Mouse (Mus musculus): ENCODE data around the gene Ifi35. TPM values are rescaled to one million over a fixed set of nuclear protein-coding genes. Genes with fewer than 3 reads are reported as not detected.

Ifi35 gene
- total and polyA plus RNA-seq, 3 experiments: 28.1 to 48.4 (median 34.3) TPM

- H3K36me3 ChIP-seq (replicated peaks): peaks cover 84% of the 10 kb centered on the region
- no peaks in the 10 kb centered on the region for H3K9me3 ChIP-seq (replicated peaks)
- DNase-seq (ENCODE audit: low spot score) (no peak), ATAC-seq (ENCODE audit: extremely low read depth, insufficient number of reproducible peaks, low FRiP score, poor library complexity, severe bottlenecking) (no peak)
- no peaks in the 10 kb centered on the region for H3K27me3 ChIP-seq (ENCODE audit: insufficient read depth, low read length)
- H3K4me3 ChIP-seq (ENCODE audit: low read depth, low read length): no peak overlapping the region
- no peak for TF ChIP-seq GATA2 (IDR thresholded peaks at IDR 0.05; ENCODE audit: borderline replicate concordance, low read depth, low read length)
- TF ChIP-seq TAL1 (conservative IDR thresholded peaks at IDR 0.05; ENCODE audit: low read depth, low read length): no peak
- TF ChIP-seq CTCF (IDR thresholded peaks at IDR 0.05; ENCODE audit: low read depth, low read length): no peak
- TF ChIP-seq POLR2AphosphoS5 (IDR thresholded peaks at IDR 0.05; ENCODE audit: insufficient replicate concordance, low read depth, low read length): no peak
- TF ChIP-seq GATA1 (IDR thresholded peaks at IDR 0.05; ENCODE audit: borderline replicate concordance, low read length): no peak
- H3K4me1 ChIP-seq (ENCODE audit: insufficient read depth, low read depth, low read length): peaks cover 88% of the 10 kb centered on the region
Measured at GRCm38 (mm10) chr11:101455627-101456026, 7.4 kb downstream of the Ifi35 start.

GRCm38 (mm10) chr11:101457631-101458030 is 9.4 kb downstream of the Ifi35 start:
- no peaks in the 10 kb centered on the region for H3K27me3 ChIP-seq (ENCODE audit: insufficient read depth, low read length)
- no peak for TF ChIP-seq GATA1 (IDR thresholded peaks at IDR 0.05; ENCODE audit: borderline replicate concordance, low read length)
- H3K4me3 ChIP-seq (ENCODE audit: low read depth, low read length): no peak overlapping the region
- H3K36me3 ChIP-seq (replicated peaks): peaks cover 94% of the 10 kb centered on the region
- no peak for ATAC-seq (ENCODE audit: extremely low read depth, insufficient number of reproducible peaks, low FRiP score, poor library complexity, severe bottlenecking)
- DNase-seq (ENCODE audit: low spot score): no peak
- peaks cover 86% of the 10 kb centered on the region for H3K4me1 ChIP-seq (ENCODE audit: insufficient read depth, low read depth, low read length)
- H3K9me3 ChIP-seq (replicated peaks): no peaks in the 10 kb centered on the region

- Histone ChIP-seq H3K9me3 (replicated peaks) (no peaks in the 10 kb centered on the region), H3K27me3 (ENCODE audit: insufficient read depth, low read length) (no peaks in the 10 kb centered on the region), H3K36me3 (replicated peaks) (peaks cover 93% of the 10 kb centered on the region), H3K4me1 (ENCODE audit: insufficient read depth, low read depth, low read length) (peaks cover 88% of the 10 kb centered on the region), H3K4me3 (ENCODE audit: low read depth, low read length) (no peak overlapping the region)
- no peak for TF ChIP-seq POLR2AphosphoS5 (IDR thresholded peaks at IDR 0.05; ENCODE audit: insufficient replicate concordance, low read depth, low read length)
- no peak for TF ChIP-seq GATA2 (IDR thresholded peaks at IDR 0.05; ENCODE audit: borderline replicate concordance, low read depth, low read length)
- no peak for TF ChIP-seq GATA1 (IDR thresholded peaks at IDR 0.05; ENCODE audit: borderline replicate concordance, low read length)
- no peak for TF ChIP-seq CTCF (IDR thresholded peaks at IDR 0.05; ENCODE audit: low read depth, low read length)
- no peak for TF ChIP-seq TAL1 (conservative IDR thresholded peaks at IDR 0.05; ENCODE audit: low read depth, low read length)
- DNase-seq (ENCODE audit: low spot score): no peak
- no peak for ATAC-seq (ENCODE audit: extremely low read depth, insufficient number of reproducible peaks, low FRiP score, poor library complexity, severe bottlenecking)
Measured at GRCm38 (mm10) chr11:101458217-101458616, 10.0 kb downstream of the Ifi35 start.

- no peak for DNase-seq (ENCODE audit: low spot score)
- no peak overlapping the region for H3K4me3 ChIP-seq (ENCODE audit: low read depth, low read length)
- H3K27me3 ChIP-seq (ENCODE audit: insufficient read depth, low read length): no peaks in the 10 kb centered on the region
- no peak for TF ChIP-seq TAL1 (conservative IDR thresholded peaks at IDR 0.05; ENCODE audit: low read depth, low read length)
- no peak for TF ChIP-seq POLR2AphosphoS5 (IDR thresholded peaks at IDR 0.05; ENCODE audit: insufficient replicate concordance, low read depth, low read length)
- TF ChIP-seq GATA2 (IDR thresholded peaks at IDR 0.05; ENCODE audit: borderline replicate concordance, low read depth, low read length): no peak
- TF ChIP-seq GATA1 (IDR thresholded peaks at IDR 0.05; ENCODE audit: borderline replicate concordance, low read length): no peak
- TF ChIP-seq CTCF (IDR thresholded peaks at IDR 0.05; ENCODE audit: low read depth, low read length): no peak
- H3K36me3 ChIP-seq (replicated peaks): peaks cover 86% of the 10 kb centered on the region
- no peaks in the 10 kb centered on the region for H3K9me3 ChIP-seq (replicated peaks)
- H3K4me1 ChIP-seq (ENCODE audit: insufficient read depth, low read depth, low read length): peaks cover 92% of the 10 kb centered on the region
- ATAC-seq (ENCODE audit: extremely low read depth, insufficient number of reproducible peaks, low FRiP score, poor library complexity, severe bottlenecking): no peak
Measured at GRCm38 (mm10) chr11:101459716-101460115, 11.5 kb downstream of the Ifi35 start.

GRCm38 (mm10) chr11:101460321-101460720 is 12.1 kb downstream of the Ifi35 start:
- H3K4me1 ChIP-seq (ENCODE audit: insufficient read depth, low read depth, low read length): peaks cover 92% of the 10 kb centered on the region
- no peak for ATAC-seq (ENCODE audit: extremely low read depth, insufficient number of reproducible peaks, low FRiP score, poor library complexity, severe bottlenecking)
- DNase-seq (ENCODE audit: low spot score): no peak

GRCm38 (mm10) chr11:101462141-101462540 is 13.9 kb downstream of the Ifi35 start:
- H3K4me3 ChIP-seq (ENCODE audit: low read depth, low read length): peak overlapping the region; percentile 65; the same call in 1 of the 2 replicates
- no peak for ATAC-seq (ENCODE audit: extremely low read depth, insufficient number of reproducible peaks, low FRiP score, poor library complexity, severe bottlenecking)
- TF ChIP-seq TAL1 (conservative IDR thresholded peaks at IDR 0.05; ENCODE audit: low read depth, low read length): no peak
- no peak for TF ChIP-seq GATA1 (IDR thresholded peaks at IDR 0.05; ENCODE audit: borderline replicate concordance, low read length)
- TF ChIP-seq GATA2 (IDR thresholded peaks at IDR 0.05; ENCODE audit: borderline replicate concordance, low read depth, low read length): no peak
- no peak for TF ChIP-seq POLR2AphosphoS5 (IDR thresholded peaks at IDR 0.05; ENCODE audit: insufficient replicate concordance, low read depth, low read length)
- TF ChIP-seq CTCF (IDR thresholded peaks at IDR 0.05; ENCODE audit: low read depth, low read length): no peak
- H3K9me3 ChIP-seq (replicated peaks): no peaks in the 10 kb centered on the region
- H3K27me3 ChIP-seq (ENCODE audit: insufficient read depth, low read length): no peaks in the 10 kb centered on the region
- DNase-seq (ENCODE audit: low spot score): no peak
- peaks cover 88% of the 10 kb centered on the region for H3K4me1 ChIP-seq (ENCODE audit: insufficient read depth, low read depth, low read length)
- peaks cover 64% of the 10 kb centered on the region for H3K36me3 ChIP-seq (replicated peaks)

More at GRCm38 (mm10) chr11:101460321-101460720, 12.1 kb downstream of the Ifi35 start:
- Histone ChIP-seq H3K27me3 (ENCODE audit: insufficient read depth, low read length) (no peaks in the 10 kb centered on the region), H3K4me3 (ENCODE audit: low read depth, low read length) (no peak overlapping the region), H3K36me3 (replicated peaks) (peaks cover 80% of the 10 kb centered on the region), H3K9me3 (replicated peaks) (no peaks in the 10 kb centered on the region)
- TF ChIP-seq TAL1 (conservative IDR thresholded peaks at IDR 0.05; ENCODE audit: low read depth, low read length) (no peak), GATA2 (IDR thresholded peaks at IDR 0.05; ENCODE audit: borderline replicate concordance, low read depth, low read length) (no peak), GATA1 (IDR thresholded peaks at IDR 0.05; ENCODE audit: borderline replicate concordance, low read length) (no peak), POLR2AphosphoS5 (IDR thresholded peaks at IDR 0.05; ENCODE audit: insufficient replicate concordance, low read depth, low read length) (no peak), CTCF (IDR thresholded peaks at IDR 0.05; ENCODE audit: low read depth, low read length) (no peak)

Measured in G1E (cell line).